Mouse (Mus musculus): Measurements from ENCODE around the gene Colq.

Gene Colq

GRCm38 (mm10) chr14:31574903-31575665 lies 16.1 kb downstream of the Colq start:
- in situ Hi-C loops (cut with MseI, MboI): no loop called here

- in situ Hi-C loops (cut with MseI, MboI): no loop called here
Measured at GRCm38 (mm10) chr14:31572561-31573175, 18.5 kb downstream of the Colq start.

DNA sequence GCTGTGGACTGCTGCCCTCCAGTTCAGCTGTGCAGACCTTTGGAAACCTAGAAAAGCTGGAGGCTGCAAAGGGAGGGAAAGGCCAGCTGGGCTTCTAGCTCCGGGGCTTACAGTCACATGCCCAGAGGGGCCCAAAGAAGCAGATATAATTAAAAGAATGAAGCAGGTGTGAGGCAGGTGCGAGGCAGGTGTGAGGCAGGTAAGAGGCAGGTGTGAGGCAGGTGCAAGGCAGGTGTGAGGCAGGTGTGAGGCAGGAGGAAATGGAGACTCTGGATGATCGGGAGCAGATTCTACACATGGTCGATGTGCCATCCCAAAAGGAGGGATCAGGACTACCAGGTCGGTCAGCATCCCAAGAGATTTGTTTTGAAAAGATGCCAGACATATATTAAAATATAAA lies 19.7 kb downstream of the Colq start:
- in situ Hi-C loops (cut with MseI, MboI): no loop called here

GRCm38 (mm10) chr14:31570131-31570951 lies 20.8 kb downstream of the Colq start:
- in situ Hi-C loops (cut with MseI, MboI): no loop called here

DNA sequence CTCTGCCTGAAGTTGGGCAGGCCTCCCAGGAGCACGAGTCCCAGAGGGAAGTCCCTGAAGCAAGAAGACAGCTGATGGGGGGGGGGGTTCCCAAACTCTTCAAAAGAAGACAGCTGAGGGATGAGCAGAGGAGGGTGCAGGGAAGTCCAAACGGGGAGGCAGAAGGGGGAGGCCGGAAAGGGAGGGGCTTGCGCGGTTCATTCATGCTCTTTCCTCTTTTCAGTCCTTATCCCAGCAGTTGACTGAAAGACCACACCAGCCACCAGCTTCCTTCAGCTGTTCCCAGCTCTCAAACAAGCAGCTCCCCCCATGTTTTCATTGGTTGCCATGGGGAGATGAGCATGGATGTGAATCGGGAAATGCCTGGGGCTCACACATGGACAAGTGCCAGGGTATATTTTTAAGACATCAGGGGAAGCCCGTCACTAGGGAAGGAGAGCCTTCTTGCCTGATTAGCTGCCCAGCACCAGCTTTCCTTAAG lies 22.0 kb downstream of the Colq start:
- in situ Hi-C loops (cut with MseI, MboI): no loop called here

DNA sequence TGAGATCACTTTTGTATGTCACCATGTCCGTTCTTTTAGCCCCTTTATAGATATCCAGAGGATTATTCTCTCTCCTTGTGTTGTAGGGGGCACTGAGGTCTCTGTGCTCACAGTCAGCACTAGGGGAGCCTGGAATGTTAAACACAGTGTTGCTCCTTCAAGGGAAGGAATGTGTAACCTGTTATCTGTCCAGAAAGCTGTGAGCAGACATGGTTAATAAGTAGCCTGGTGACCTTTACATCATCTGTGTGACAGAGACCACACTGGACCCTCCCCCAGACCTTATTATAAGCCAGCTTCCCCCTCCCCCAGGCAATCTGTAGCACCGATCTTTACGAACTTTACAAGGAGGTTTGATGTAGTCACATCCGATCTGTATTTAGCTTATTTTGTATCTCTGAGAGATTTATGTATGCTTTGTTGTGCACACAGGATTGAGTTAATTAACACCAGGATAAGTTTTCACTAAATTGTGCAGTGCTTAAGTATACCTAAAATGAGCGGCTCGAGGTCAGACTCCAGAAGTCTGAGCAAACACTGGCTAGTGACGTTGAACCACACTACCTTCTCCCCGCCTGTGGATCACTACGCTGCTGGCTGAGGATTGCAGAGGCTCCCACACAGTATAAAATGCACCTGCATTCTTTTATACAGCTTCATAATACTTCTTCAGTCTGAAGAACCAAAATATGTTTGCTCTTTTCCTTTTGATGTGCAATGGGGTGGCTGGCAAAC lies 25.5 kb downstream of the Colq start:
- in situ Hi-C loops (cut with MseI, MboI): no loop called here

- in situ Hi-C loops (cut with MseI, MboI): no loop called here
Measured at GRCm38 (mm10) chr14:31564452-31565179, 26.5 kb downstream of the Colq start.

- in situ Hi-C loops (cut with MseI, MboI): no loop called here
Measured at GRCm38 (mm10) chr14:31560886-31561285, 30.3 kb downstream of the Colq start.

GRCm38 (mm10) chr14:31559216-31559615 lies 31.9 kb downstream of the Colq start:
- in situ Hi-C loops (cut with MseI, MboI): no loop called here

DNA sequence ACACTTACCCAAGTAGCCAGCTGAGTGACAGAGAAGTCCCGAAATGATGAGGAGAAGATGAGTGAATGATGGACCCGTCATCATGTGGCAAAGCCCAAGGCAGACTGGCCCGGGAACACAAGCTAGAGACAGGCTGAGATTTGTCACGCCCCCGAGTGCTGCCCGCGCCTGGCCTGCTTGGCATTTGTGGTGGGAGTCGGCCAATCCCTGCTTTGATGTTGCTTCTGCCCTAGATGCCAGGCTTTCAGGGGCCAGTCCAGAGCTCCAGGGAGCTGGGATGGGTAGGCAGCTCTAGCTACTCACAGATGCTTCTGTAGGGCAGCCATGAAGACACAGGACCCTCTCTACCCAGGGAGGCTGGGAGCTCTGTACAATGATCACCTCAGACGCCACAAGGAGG lies 33.4 kb downstream of the Colq start:
- in situ Hi-C loops (cut with MseI, MboI): no loop called here

DNA sequence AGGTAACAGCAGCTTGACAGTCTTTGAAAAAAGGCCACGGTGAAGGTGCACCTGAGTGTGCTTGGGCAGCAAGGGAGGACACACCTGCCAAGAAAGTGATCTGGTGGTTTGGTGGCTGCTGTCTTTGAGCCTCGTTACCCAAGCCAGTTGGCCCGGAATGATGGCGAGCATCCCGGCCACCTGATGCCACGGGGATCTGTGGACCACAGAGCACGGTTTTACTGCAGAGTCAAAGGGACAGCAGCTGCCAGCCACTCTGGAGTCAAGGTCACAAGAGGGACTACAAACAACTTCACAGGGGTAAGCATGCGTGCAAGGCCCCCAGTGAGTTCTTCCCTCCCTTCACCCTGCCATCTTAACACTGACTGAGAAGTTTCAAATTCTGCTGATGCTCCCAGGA lies 33.9 kb downstream of the Colq start:
- in situ Hi-C loops (cut with MseI, MboI): no loop called here

DNA sequence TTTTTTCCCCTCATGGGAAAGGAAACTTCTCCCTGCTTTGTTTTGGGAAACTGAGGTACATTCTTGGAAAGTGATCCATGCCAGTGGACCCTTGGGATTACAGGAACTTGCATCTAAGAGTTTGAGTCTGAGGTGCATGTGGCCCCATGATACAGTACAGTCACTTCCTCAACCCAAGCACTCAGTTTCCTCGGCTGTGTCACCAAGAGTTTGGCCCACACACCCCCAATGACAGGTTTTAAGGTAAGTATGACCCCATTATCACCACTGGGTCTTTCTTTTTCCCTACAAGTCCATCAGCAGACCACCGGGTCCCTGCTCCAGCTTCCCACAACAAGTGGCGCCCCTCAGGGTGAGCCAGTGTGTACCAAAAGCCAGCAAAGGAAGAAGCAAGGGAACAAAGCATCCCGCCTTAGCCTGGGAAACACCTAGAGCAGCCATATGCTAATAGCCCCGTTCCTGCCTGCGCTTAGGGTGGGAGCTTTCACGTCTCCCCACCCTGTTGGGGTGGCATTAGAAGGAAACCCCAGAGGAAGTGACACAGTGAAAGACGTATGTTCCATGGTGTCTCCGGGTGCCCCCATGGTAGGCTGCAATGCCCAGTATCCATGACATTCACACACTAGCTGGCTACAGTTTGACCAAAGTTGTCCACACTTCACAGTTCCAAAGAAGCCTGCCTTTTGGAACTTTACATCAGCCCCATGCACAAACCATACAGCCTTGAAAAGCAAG lies 34.5 kb downstream of the Colq start:
- in situ Hi-C loops (cut with MseI, MboI): no loop called here

- in situ Hi-C loops (cut with MseI, MboI): no loop called here
Measured at GRCm38 (mm10) chr14:31555963-31556434, 35.1 kb downstream of the Colq start.

DNA sequence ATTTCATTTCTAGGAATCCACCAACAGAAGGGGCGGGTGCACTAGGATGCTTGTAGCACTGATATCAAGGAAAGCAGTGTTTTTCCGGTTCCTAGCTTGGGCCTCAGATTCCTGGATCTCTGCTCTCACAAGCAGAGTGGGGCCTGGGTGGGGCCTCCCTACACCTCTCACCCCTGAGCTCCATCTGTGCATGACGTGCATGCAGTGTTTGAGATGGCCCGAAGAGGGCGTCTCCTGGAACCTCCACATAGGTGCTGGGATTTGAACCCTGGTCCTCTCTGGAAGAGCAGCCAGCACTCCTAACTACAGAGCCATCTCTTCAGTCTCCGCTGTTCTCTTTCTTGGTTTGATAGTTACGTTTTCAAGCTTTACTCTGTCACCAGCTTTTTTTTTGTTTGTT lies 36.1 kb downstream of the Colq start:
- in situ Hi-C loops (cut with MseI, MboI): no loop called here

- in situ Hi-C loops (cut with MseI, MboI): no loop called here
Measured at GRCm38 (mm10) chr14:31543885-31544442, 47.2 kb downstream of the Colq start.

DNA sequence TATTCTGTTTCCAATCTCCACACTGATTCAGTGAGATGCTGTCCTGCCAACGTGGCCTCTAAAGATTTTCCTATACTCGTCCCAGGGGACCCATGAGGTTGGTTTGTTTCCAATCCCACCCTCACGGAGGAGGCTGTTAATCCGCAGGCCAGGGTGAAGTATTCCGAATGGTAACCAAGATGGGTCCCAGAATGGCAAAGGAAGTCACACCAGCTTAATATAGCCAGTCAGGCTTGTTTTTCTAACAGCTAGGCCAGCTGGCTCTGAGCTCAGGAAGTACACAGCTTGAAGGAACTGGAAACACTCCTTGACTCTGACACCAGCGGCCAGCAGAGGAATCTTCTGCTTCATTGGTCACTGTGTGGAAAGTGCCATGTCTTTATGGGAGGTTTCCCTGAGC lies 53.8 kb downstream of the Colq start:
- in situ Hi-C loops (cut with MseI, MboI): no loop called here

DNA sequence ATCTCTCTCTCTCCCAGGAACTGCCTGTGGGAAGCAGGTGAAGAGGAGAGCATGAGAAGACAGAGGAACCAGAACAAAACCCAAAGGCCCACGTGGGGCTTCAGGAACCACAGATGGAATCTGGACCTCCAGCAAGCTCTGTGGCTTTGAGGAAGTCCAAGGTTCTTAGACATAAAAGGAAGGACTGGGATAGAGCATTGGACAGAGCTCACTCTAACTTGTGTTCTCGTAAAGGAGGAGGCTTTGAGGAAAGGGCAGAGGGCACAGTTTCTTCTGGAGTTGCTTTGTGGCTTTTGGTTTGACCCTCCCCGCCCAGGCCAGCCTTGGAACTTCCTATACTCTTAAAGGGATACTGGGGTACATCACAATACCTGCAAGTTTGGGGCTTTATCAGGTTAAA lies 58.5 kb downstream of the Colq start:
- in situ Hi-C loops (cut with MseI, MboI): no loop called here

- in situ Hi-C loops (cut with MseI, MboI): no loop called here
Measured at GRCm38 (mm10) chr14:31531506-31532148, 59.5 kb downstream of the Colq start.

- in situ Hi-C loops (cut with MseI, MboI): no loop called here
Measured at GRCm38 (mm10) chr14:31530847-31531246, 60.3 kb downstream of the Colq start.

All from mouse trophoblast stem cell (cell line).